Mouse (Mus musculus) kidney, embryonic 14.5 days (tissue): ENCODE results near the gene Dync1li1. TPM values are rescaled to one million over a fixed set of nuclear protein-coding genes. Genes with fewer than 3 reads are reported as not detected.

Experiments
- ATAC-seq: fragments of 200-750 bp; cut with Nextera tagmentation; 2 replicates; pipeline ENCODE4 v1.8.0; 2017; ENCODE audit warnings: moderate number of reproducible peaks, mild to moderate bottlenecking, moderate TSS enrichment, moderate library complexity; ENCODE audit not compliant: low FRiP score, low TSS enrichment
- H3K27ac ChIP-seq: fragments of 300-500 bp; sonication (generic); 2 replicates; pipeline ENCODE4 v1.5.1; 2014; ENCODE audit warnings: low read depth, mild to moderate bottlenecking, low read length, moderate library complexity, mixed read lengths
- H3K27me3 ChIP-seq: fragments of 300-500 bp; sonication (generic); 2 replicates; pipeline ENCODE4 v1.6.1; 2014; ENCODE audit warnings: mild to moderate bottlenecking, low read length; ENCODE audit not compliant: control insufficient read depth, insufficient read depth
- H3K36me3 ChIP-seq: fragments of 300-500 bp; sonication (generic); 2 replicates; pipeline ENCODE4 v1.6.1; 2014; ENCODE audit warnings: low read length, mixed read lengths; ENCODE audit not compliant: control insufficient read depth, insufficient read depth
- H3K4me1 ChIP-seq: fragments of 300-500 bp; sonication (generic); 2 replicates; pipeline ENCODE4 v1.6.1; 2014; ENCODE audit warnings: low read length, mixed read lengths; ENCODE audit not compliant: control insufficient read depth, insufficient read depth
- H3K4me2 ChIP-seq: fragments of 300-500 bp; sonication (generic); replicated peaks from 2 replicates; pipeline ENCODE4 v1.6.1; 2014; ENCODE audit warnings: low read depth, mild to moderate bottlenecking, low read length
- H3K4me3 ChIP-seq: fragments of 300-500 bp; sonication (generic); 2 replicates; pipeline ENCODE4 v1.5.1; 2014; ENCODE audit warnings: mild to moderate bottlenecking, low read length
- H3K9ac ChIP-seq: fragments of 300-500 bp; sonication (generic); 2 replicates; pipeline ENCODE4 v1.6.1; 2014; ENCODE audit warnings: low read depth, mild to moderate bottlenecking, low read length, moderate library complexity
- H3K9me3 ChIP-seq: fragments of 300-500 bp; sonication (generic); 2 replicates; pipeline ENCODE4 v1.6.1; 2016; ENCODE audit warnings: low read length; ENCODE audit not compliant: control insufficient read depth
- WGBS: fragments of 180-500 bp; shearing (Covaris S2); extraction: QIAGEN DNeasy Blood & Tissue Kit; methylation state at CpG from one replicate; pipeline ENCODE4 v1.1.7; 2014; 5-methylcytosine and 5-hydroxymethylcytosine counted together
- polyA plus RNA-seq: library from polyadenylated mRNA; unstranded; fragments of >200 nt; fragmentation: Nextera tagmentation; extraction: Ambion mirVana; gene quantifications from 2 replicates; pipeline ENCODE4 v1.2.1, GENCODE M21; 2014

The Dync1li1 gene
- polyA plus RNA-seq, 1 experiment from 2014 or later: 55.9 TPM

GRCm38 (mm10) chr9:114669011-114669410 is 19.6 kb upstream of the Dync1li1 start:
- H3K9me3 ChIP-seq: no peaks in the 10 kb centered on the region
- 0 out of 2 replicates have a peak, but pooled peaks cover 5% of the 10 kb centered on the region for H3K4me1 ChIP-seq
- ATAC-seq: no peak
- H3K9ac ChIP-seq: no peak overlapping the region
- 67% methylated on average over 4 of the region's 5 CpGs for WGBS
- H3K27me3 ChIP-seq: no peaks in the 10 kb centered on the region
- H3K36me3 ChIP-seq: no peaks in the 10 kb centered on the region
- no peak overlapping the region for H3K4me2 ChIP-seq
- H3K4me3 ChIP-seq: no peak overlapping the region
- no peak overlapping the region for H3K27ac ChIP-seq

GRCm38 (mm10) chr9:114671946-114672345 is 16.6 kb upstream of the Dync1li1 start:
- 71% methylated on average over 1 of the region's 1 CpGs for whole genome bisulfite sequencing
- no peaks in the 10 kb centered on the region for H3K27me3 ChIP-seq
- no peaks in the 10 kb centered on the region for H3K36me3 ChIP-seq
- ATAC-seq: no peak
- H3K27ac ChIP-seq: no peak overlapping the region
- H3K4me3 ChIP-seq: no peak overlapping the region
- H3K4me1 ChIP-seq: 0 out of 2 replicates have a peak, but pooled peaks cover 5% of the 10 kb centered on the region
- H3K9ac ChIP-seq: no peak overlapping the region
- H3K9me3 ChIP-seq: no peaks in the 10 kb centered on the region
- H3K4me2 ChIP-seq: no peak overlapping the region

GRCm38 (mm10) chr9:114672703-114673561 is 15.7 kb upstream of the Dync1li1 start:
- H3K9me3 ChIP-seq: no peaks in the 10 kb centered on the region
- peak; percentile 72 for ATAC-seq
- WGBS: 6% methylated on average over 24 of the region's 24 CpGs
- H3K27me3 ChIP-seq: no peaks in the 10 kb centered on the region
- peak overlapping the region; percentile 31 for H3K4me3 ChIP-seq
- H3K4me2 ChIP-seq: peak overlapping the region; percentile 64
- H3K27ac ChIP-seq: no peak overlapping the region
- H3K9ac ChIP-seq: peak overlapping the region; percentile 40; the same call in 1 of the 2 replicates
- H3K36me3 ChIP-seq: no peaks in the 10 kb centered on the region
- H3K4me1 ChIP-seq: 0 out of 2 replicates have a peak, but pooled peaks cover 5% of the 10 kb centered on the region

- H3K9ac ChIP-seq: no peak overlapping the region
Observed at GRCm38 (mm10) chr9:114673626-114674025, 15.0 kb upstream of the Dync1li1 start.

GRCm38 (mm10) chr9:114678576-114678975 is 10.0 kb upstream of the Dync1li1 start:
- H3K9ac ChIP-seq: no peak overlapping the region
- no peaks in the 10 kb centered on the region for H3K27me3 ChIP-seq
- H3K27ac ChIP-seq: no peak overlapping the region
- H3K9me3 ChIP-seq: no peaks in the 10 kb centered on the region
- no peak overlapping the region for H3K4me2 ChIP-seq
- H3K4me3 ChIP-seq: no peak overlapping the region
- WGBS: 78% methylated on average over 5 of the region's 5 CpGs
- H3K36me3 ChIP-seq: no peaks in the 10 kb centered on the region
- ATAC-seq: no peak
- no peaks in the 10 kb centered on the region for H3K4me1 ChIP-seq

More at GRCm38 (mm10) chr9:114673626-114674025, 15.0 kb upstream of the Dync1li1 start:
- Histone ChIP-seq H3K27me3 (no peaks in the 10 kb centered on the region), H3K4me3 (no peak overlapping the region), H3K27ac (no peak overlapping the region), H3K36me3 (no peaks in the 10 kb centered on the region), H3K4me2 (no peak overlapping the region), H3K9me3 (no peaks in the 10 kb centered on the region), H3K4me1 (0 out of 2 replicates have a peak, but pooled peaks cover 5% of the 10 kb centered on the region)
- ATAC-seq: no peak
- 56% methylated on average over 2 of the region's 2 CpGs for WGBS

GRCm38 (mm10) chr9:114679944-114680343 is 8.6 kb upstream of the Dync1li1 start:
- no peaks in the 10 kb centered on the region for H3K4me1 ChIP-seq
- H3K27me3 ChIP-seq: no peaks in the 10 kb centered on the region
- no peak overlapping the region for H3K4me3 ChIP-seq
- WGBS: 86% methylated on average over 5 of the region's 5 CpGs
- H3K9me3 ChIP-seq: no peaks in the 10 kb centered on the region
- no peak for ATAC-seq
- H3K27ac ChIP-seq: no peak overlapping the region
- no peak overlapping the region for H3K4me2 ChIP-seq
- H3K9ac ChIP-seq: no peak overlapping the region
- H3K36me3 ChIP-seq: no peaks in the 10 kb centered on the region

GRCm38 (mm10) chr9:114680531-114680930 is 8.1 kb upstream of the Dync1li1 start:
- H3K27ac ChIP-seq: no peak overlapping the region
- WGBS: 85% methylated on average over 6 of the region's 6 CpGs
- no peak overlapping the region for H3K4me3 ChIP-seq
- H3K4me1 ChIP-seq: no peaks in the 10 kb centered on the region
- H3K36me3 ChIP-seq: no peaks in the 10 kb centered on the region
- no peaks in the 10 kb centered on the region for H3K27me3 ChIP-seq
- ATAC-seq: no peak
- H3K9me3 ChIP-seq: no peaks in the 10 kb centered on the region
- H3K4me2 ChIP-seq: no peak overlapping the region
- no peak overlapping the region; the same call in 1 of the 2 replicates for H3K9ac ChIP-seq

GRCm38 (mm10) chr9:114682193-114682592 is 6.4 kb upstream of the Dync1li1 start:
- Histone ChIP-seq H3K9me3 (no peaks in the 10 kb centered on the region), H3K27ac (no peak overlapping the region), H3K4me3 (no peak overlapping the region), H3K36me3 (no peaks in the 10 kb centered on the region), H3K4me1 (no peaks in the 10 kb centered on the region), H3K4me2 (no peak overlapping the region), H3K9ac (no peak overlapping the region), H3K27me3 (no peaks in the 10 kb centered on the region)
- no peak for ATAC-seq
- 85% methylated on average over 4 of the region's 4 CpGs for WGBS

- ATAC-seq: no peak
- H3K36me3 ChIP-seq: no peaks in the 10 kb centered on the region
- H3K27ac ChIP-seq: no peak overlapping the region
- no peak overlapping the region for H3K4me3 ChIP-seq
- H3K9ac ChIP-seq: no peak overlapping the region
- no peaks in the 10 kb centered on the region for H3K9me3 ChIP-seq
- 87% methylated on average over 7 of the region's 7 CpGs for WGBS
- H3K27me3 ChIP-seq: no peaks in the 10 kb centered on the region
- no peak overlapping the region for H3K4me2 ChIP-seq
- H3K4me1 ChIP-seq: 0 out of 2 replicates have a peak, but pooled peaks cover 3% of the 10 kb centered on the region
Observed at GRCm38 (mm10) chr9:114686245-114686644, 2.3 kb upstream of the Dync1li1 start.
